Mouse (Mus musculus) liver, adult 2 months (tissue): ENCODE results near the gene Igf1r. TPM values are rescaled to one million over a fixed set of nuclear protein-coding genes. Genes with fewer than 3 reads are reported as not detected.

Experiments used
- DNase-seq: peaks from one replicate; pipeline ENCODE4 v3.0.0-alpha.2; 2011; ENCODE audit warnings: low read depth, low spot score; ENCODE audit errors: extremely low read depth
- H3K27ac ChIP-seq: fragments of 200-500 bp; replicated peaks from 2 replicates; pipeline ENCODE4 v1.5.1; 2012; ENCODE audit warnings: low read depth, mild to moderate bottlenecking, control low read depth, inconsistent platforms, low read length; ENCODE audit not compliant: insufficient read depth
- H3K27me3 ChIP-seq: fragments of 200-500 bp; 2 replicates; pipeline ENCODE4 v1.6.1; 2012; ENCODE audit warnings: mild to moderate bottlenecking, moderate library complexity, low read length, inconsistent platforms; ENCODE audit not compliant: control insufficient read depth, insufficient read depth
- H3K36me3 ChIP-seq: fragments of 200-500 bp; 2 replicates; pipeline ENCODE4 v1.6.1; 2012; ENCODE audit warnings: low read length, inconsistent platforms; ENCODE audit not compliant: control insufficient read depth, insufficient read depth
- H3K4me1 ChIP-seq: fragments of 200-500 bp; 2 replicates; pipeline ENCODE4 v1.6.1; 2011; ENCODE audit warnings: low read length; ENCODE audit not compliant: control insufficient read depth, insufficient read depth
- H3K4me3 ChIP-seq: fragments of 200-500 bp; 2 replicates; pipeline ENCODE4 v1.5.1; 2011; ENCODE audit warnings: low read depth, mild to moderate bottlenecking, control low read depth, low read length, moderate library complexity; ENCODE audit not compliant: insufficient read depth
- H3K79me2 ChIP-seq: fragments of 200-500 bp; 2 replicates; pipeline ENCODE4 v1.6.1; 2012; ENCODE audit warnings: inconsistent platforms, mild to moderate bottlenecking, low read length, moderate library complexity; ENCODE audit not compliant: control insufficient read depth, insufficient read depth
- H3K9ac ChIP-seq: fragments of 200-500 bp; 2 replicates; pipeline ENCODE4 v1.6.1; 2012; ENCODE audit warnings: low read depth, mild to moderate bottlenecking, control low read depth, inconsistent platforms, low read length
- CTCF ChIP-seq: fragments of 200-500 bp; IDR thresholded peaks from 2 replicates; pipeline ENCODE4 v1.5.1; 2011; ENCODE audit warnings: low read depth, low read length, control low read depth
- POLR2A ChIP-seq: fragments of 200-500 bp; IDR thresholded peaks from 2 replicates; pipeline ENCODE4 v1.6.1; 2011; ENCODE audit warnings: low read length, control low read depth; ENCODE audit not compliant: insufficient read depth; ENCODE audit errors: extremely low read depth
- WGBS: fragments of 180-500 bp; shearing (Covaris S2); methylation state at CpG from one replicate; pipeline ENCODE4 v1.1.7; 2018; 5-methylcytosine and 5-hydroxymethylcytosine counted together
- polyA plus RNA-seq: library from polyadenylated mRNA; depleted of rRNA; stranded (reverse); fragments of >200 nt; gene quantifications from 2 replicates; pipeline ENCODE4 v1.2.3, GENCODE M21; 2012
- total RNA-seq: library from RNA; depleted of rRNA; stranded (reverse); fragments of >200 nt; gene quantifications from 2 replicates; pipeline ENCODE4 v1.2.3, GENCODE M21; 2014

The Igf1r gene
- total and polyA plus RNA-seq, 2 experiments: 0.50 to 1.2 TPM

DNA sequence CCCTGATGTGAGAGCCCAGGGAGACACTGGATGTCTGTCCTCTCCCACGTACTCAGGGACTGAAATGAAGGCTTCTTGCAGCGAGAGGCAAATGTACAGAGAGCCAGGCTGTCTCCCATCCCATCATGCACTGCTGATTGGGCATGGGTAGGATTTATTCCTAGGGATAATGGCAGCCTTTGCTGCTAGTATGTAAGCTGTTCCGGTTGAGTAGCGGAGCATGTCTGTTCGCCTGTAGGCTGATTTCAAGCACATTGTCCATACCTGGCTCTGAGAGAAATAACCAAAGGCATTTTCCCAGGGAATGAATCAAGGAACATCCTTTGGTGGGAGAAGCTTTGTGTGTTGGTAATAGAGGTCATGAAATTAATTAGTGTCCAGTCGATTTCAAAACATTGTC lies 230.1 kb downstream of the Igf1r start:
- TF ChIP-seq POLR2A (no peak), CTCF (no peak)
- Histone ChIP-seq H3K27ac (no peak overlapping the region), H3K27me3 (no peaks in the 10 kb centered on the region), H3K79me2 (no peaks in the 10 kb centered on the region), H3K4me3 (no peak overlapping the region), H3K4me1 (no peaks in the 10 kb centered on the region; the same call in 1 of the 2 replicates), H3K9ac (no peak overlapping the region), H3K36me3 (no peaks in the 10 kb centered on the region)
- no peak for DNase-seq
- WGBS: 92% methylated on average over 6 of the region's 6 CpGs

DNA sequence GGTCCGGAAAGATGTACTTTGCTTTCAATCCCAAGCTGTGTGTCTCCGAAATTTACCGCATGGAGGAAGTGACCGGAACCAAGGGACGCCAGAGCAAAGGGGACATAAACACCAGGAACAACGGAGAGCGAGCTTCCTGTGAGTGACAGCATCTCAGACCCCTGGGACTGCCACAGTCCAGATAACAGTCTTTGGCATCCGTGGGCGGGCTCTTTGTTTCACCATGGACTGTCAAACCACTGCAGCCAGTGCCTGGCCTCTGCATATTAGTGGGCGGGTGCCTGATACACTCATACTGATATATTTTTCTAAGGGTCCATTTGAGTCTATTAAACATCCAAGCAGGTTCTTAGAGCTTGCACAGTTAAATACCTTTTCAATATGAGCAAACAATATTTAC lies 230.8 kb downstream of the Igf1r start:
- no peak overlapping the region for H3K9ac ChIP-seq
- H3K4me1 ChIP-seq: no peaks in the 10 kb centered on the region; the same call in 1 of the 2 replicates
- no peaks in the 10 kb centered on the region for H3K36me3 ChIP-seq
- 74% methylated on average over 10 of the region's 10 CpGs for WGBS
- H3K4me3 ChIP-seq: no peak overlapping the region
- no peaks in the 10 kb centered on the region for H3K27me3 ChIP-seq
- no peak for DNase-seq
- H3K79me2 ChIP-seq: no peaks in the 10 kb centered on the region
- H3K27ac ChIP-seq: no peak overlapping the region
- TF ChIP-seq CTCF (no peak), POLR2A (no peak)

DNA sequence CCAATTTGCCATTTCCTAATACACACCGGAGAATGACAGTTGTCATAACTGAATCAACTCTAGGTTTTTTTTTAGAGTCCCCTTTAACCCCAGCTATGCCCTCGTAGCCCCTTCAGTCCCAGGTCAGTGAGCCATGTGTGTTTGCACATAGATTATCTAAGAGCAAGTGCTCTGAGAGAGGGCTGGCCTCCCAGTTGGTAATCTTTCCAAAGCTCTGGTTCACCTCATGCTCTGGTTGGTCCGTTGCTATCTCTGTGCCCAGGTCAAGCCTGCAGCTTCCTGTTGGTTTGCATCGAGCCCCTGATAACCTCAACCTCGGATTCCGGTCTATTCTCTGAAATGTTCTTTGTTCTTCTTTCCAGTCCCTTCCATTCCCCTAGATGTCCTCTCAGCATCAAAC lies 236.6 kb downstream of the Igf1r start:
- H3K4me1 ChIP-seq: no peaks in the 10 kb centered on the region
- 14% methylated on average over 6 of the region's 6 CpGs for WGBS
- no peak for DNase-seq
- H3K27me3 ChIP-seq: no peaks in the 10 kb centered on the region
- H3K79me2 ChIP-seq: no peaks in the 10 kb centered on the region
- TF ChIP-seq CTCF (no peak), POLR2A (no peak)
- no peak overlapping the region for H3K4me3 ChIP-seq
- no peaks in the 10 kb centered on the region for H3K36me3 ChIP-seq
- no peak overlapping the region for H3K27ac ChIP-seq
- no peak overlapping the region for H3K9ac ChIP-seq

- H3K4me3 ChIP-seq: no peak overlapping the region
- no peaks in the 10 kb centered on the region for H3K79me2 ChIP-seq
- TF ChIP-seq CTCF (no peak), POLR2A (no peak)
- 61% methylated on average over 13 of the region's 13 CpGs for WGBS
- DNase-seq: no peak
- no peaks in the 10 kb centered on the region for H3K36me3 ChIP-seq
- H3K4me1 ChIP-seq: no peaks in the 10 kb centered on the region
- no peak overlapping the region for H3K27ac ChIP-seq
- no peak overlapping the region for H3K9ac ChIP-seq
- no peaks in the 10 kb centered on the region for H3K27me3 ChIP-seq
Measured at GRCm38 (mm10) chr7:68189691-68190456, 237.2 kb downstream of the Igf1r start.

DNA sequence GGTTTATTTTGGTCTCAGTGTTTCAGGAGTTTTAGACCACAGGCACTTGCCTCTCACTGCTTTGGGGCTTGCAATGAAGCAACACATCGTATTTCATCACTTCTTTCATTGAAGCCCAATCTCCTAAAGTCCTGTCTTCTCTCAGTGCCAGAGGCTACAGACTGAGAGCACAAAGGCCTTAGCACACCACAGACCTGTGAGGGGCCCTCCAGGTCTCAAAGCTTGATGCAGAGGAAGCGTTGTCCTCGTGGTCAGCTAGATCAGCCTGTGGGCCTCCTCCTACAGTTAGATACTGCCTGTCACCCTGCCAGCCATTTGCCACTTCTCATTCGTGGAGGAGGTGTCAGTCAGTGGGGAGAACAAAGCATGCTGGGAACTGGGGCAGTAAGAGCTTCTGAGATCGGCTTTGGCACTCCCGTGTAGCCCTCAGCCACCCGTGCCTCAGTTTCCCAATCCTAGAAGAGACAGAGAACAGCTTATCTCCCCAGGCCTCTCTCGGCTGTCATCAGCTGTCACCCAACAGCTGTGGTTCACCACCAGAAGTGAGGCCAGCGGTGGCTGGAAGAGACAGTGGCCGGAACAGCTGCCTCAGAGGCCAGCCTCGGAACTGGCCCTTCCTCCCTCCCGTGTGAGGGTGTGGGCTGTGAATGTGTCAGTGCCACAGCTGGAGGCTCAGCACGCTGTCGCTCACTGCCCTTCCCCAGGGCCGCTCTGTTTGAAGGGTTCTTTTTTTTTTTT lies 241.5 kb downstream of the Igf1r start:
- 83% methylated on average over 15 of the region's 15 CpGs for WGBS
- H3K36me3 ChIP-seq: no peaks in the 10 kb centered on the region

GRCm38 (mm10) chr7:68199609-68200008 lies 247.0 kb downstream of the Igf1r start:
- H3K79me2 ChIP-seq: no peaks in the 10 kb centered on the region
- no peak for DNase-seq
- H3K27me3 ChIP-seq: no peaks in the 10 kb centered on the region
- H3K4me1 ChIP-seq: no peaks in the 10 kb centered on the region
- 91% methylated on average over 7 of the region's 7 CpGs for WGBS
- no peak overlapping the region for H3K27ac ChIP-seq
- no peaks in the 10 kb centered on the region for H3K36me3 ChIP-seq
- TF ChIP-seq POLR2A: no peak
- TF ChIP-seq CTCF: no peak
- H3K9ac ChIP-seq: no peak overlapping the region
- H3K4me3 ChIP-seq: no peak overlapping the region

More for the DNA sequence above, 241.5 kb downstream of the Igf1r start:
- no peak overlapping the region for H3K27ac ChIP-seq
- no peak overlapping the region for H3K9ac ChIP-seq
- no peaks in the 10 kb centered on the region for H3K79me2 ChIP-seq
- H3K4me1 ChIP-seq: no peaks in the 10 kb centered on the region
- H3K4me3 ChIP-seq: no peak overlapping the region
- TF ChIP-seq CTCF: no peak
- TF ChIP-seq POLR2A: no peak
- no peak for DNase-seq
- no peaks in the 10 kb centered on the region for H3K27me3 ChIP-seq
